Mouse (Mus musculus) lung, postnatal 36 days (tissue): Measurements from ENCODE around the gene Zfp69.

ENCODE experiments used
- DNase-seq: peaks from one replicate; pipeline ENCODE4 v3.0.0; 2022; ENCODE audit warnings: mixed read lengths

Zfp69 gene

DNA sequence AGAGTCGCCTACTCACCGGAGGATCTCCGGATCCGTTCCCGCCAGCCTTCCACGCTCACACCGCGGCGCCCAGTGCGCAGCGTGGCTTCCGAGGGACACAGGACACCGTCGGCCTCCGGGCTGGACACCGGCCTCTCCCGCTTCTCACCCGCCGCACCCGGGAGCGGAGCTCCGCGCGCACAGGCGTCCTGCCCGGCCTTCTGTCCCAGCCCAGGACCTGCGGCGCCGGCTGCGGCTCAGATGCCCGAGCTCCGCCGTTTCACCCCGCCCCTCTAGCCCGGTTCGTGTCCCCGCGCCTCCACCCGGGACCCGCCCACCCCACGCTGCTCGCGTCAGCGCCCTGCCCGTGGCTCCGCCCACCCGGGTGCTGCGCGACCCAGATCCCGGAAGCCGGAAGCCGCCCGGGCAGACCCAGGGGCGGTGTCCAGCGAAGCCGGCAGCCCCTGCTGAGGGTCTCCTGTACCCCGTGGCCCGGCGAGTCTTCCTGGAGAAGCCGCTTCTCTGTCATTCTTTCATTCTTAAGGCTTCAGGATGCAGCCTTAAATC is at the start of gene Zfp69:
Zfp69 (minus strand) TSS at position 272 of the 546 bp plus-strand sequence.
- DNase-seq: peak; percentile 93

DNA sequence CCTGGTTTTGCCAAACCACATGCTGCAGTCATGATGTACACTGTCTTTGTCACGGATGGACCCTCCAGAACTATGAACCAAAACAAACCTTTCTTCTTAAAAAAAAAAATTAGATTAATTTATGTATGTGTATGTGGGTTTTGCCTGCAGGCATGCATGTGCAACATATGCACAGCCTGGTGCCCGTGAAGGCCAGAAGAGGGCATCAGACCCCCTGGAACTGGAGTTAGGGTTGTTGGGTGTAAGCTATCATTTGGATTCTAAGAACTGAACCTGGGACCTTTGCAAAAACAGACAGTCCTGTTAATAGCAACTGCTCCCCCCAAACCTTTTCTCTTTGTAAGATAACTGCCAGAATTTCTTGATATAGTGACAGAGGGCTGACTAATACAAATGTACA is 49.5 kb upstream of the Zfp69 start:
- DNase-seq: no peak

DNA sequence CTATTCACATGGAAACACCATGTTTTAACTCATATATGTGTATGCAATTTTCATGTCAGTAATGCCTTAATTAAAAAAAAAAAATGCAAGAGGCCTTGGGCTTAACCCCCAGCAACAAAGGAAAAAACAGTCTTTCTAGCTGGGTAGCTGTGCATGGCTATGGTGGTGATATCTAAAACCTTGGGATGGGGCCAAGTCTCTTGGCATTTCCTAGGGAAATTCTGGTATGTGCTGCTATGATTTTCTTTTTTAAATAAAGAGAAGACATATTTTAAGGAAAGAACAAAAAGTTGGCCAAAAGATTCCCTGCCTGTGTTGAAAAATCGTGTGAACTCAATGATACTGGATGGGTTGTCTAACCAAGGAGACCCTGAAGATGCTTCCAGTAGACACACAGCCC is 44.4 kb upstream of the Zfp69 start:
- no peak for DNase-seq

DNA sequence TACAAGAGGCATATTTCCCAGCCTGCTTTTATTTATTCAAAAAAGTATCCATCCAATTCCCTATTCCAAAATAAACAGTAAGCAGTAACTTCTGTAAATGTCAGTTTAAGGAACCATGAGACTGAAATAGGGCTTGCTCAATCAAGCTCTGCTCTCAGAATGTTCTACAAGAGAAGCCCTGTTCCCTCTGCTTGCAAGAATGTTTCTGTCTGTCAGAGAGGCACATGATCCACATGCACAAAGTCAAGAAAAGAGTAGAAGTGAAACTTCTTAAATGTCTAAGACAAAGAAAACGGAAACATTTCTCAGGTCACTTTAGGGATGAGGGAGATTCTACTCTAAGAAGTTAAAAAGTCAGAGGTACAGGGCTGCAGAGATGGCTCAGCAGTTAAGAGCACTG is 41.5 kb upstream of the Zfp69 start:
- peak; percentile 68 for DNase-seq

DNA sequence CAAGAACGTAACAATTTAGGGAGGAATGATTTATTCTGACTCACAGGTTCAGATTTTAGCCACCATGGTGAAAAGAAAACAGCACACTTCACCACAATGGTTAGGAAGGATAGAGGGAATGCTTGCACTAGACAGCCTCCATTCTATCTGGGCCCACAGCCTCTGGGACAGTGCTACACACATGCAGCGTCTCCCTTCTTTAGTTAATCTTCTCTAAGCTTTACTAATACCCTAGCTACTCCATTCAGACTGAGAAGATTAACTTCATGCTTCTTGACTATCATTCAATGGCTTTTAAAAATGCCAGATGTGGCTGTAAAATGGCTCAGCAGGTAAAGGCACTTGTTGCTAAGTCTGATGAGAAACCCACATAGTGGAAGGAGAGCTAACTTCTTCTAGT is 40.8 kb upstream of the Zfp69 start:
- DNase-seq: no peak

DNA sequence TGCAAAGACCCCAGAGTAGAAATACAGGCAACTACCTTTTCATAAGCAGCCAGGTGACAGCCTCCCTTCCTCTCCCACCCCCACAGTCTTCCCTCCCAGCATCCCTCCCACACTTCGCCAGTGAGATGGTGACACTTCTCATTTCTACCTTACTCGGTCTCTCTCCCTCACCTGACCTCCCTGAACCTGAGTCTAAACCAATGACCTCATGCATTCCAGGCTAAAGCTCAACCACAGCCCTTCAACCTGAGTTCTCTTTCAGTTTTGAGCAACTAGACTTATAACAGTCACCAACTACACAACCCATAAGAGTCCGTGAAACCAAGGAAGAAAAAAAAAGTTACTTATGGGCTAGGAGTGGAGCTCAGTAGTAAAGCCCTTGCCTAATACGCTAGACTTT is 35.8 kb upstream of the Zfp69 start:
- no peak for DNase-seq

DNA sequence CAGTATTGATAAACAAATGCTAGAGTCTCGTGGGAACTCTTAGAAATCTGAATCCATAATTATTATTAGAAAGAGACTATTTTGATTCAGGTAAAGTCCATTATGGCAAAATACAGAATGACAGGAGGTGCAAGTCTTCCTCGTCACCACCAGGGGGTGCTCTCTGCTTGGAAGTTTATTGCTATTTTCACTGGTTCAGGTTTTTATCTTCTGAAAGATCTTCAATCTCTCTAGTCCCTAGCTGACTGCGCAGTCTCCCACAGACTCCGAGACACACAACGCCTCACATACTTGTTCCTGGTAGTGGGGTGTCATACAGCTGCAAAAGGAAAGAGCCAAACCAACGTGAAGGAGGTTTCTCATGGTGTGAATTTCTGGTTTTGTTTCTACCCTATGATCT is 34.9 kb upstream of the Zfp69 start:
- DNase-seq: peak; percentile 26

DNA sequence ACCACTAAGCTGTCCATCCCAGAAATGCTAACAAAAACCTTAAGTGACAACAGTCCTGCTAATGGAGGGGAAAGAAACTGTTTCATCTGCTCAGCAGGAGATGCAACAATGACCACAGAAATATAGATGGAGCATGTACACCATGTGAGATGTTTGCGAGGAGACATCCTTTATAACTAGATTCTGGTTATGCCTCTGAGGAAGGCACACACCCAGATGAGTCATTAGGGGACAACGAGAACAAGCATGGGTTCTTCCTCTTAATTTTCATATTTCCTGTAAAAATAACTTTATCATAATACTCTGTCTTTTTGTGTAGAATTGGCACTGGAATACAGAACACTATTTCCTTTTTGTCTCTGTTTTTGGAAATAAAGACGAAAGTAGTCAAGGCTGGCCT is 26.7 kb upstream of the Zfp69 start:
- DNase-seq: peak; percentile 19

DNA sequence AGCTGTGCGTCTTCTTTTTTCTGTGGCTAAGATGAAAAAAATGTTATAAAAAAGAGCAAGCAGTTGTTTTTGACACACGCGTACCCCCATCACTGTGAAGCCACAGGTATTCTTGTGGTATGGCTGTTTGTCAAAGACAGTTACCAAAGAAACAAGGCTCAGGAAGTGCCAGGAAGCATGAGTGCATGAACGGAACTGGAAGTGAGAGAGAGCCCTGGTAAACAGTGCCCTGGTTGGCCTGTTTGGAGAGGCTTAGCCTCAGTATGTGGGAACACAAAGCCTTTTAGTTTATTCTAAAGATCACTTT is 23.9 kb upstream of the Zfp69 start:
- DNase-seq: peak; percentile 44

DNA sequence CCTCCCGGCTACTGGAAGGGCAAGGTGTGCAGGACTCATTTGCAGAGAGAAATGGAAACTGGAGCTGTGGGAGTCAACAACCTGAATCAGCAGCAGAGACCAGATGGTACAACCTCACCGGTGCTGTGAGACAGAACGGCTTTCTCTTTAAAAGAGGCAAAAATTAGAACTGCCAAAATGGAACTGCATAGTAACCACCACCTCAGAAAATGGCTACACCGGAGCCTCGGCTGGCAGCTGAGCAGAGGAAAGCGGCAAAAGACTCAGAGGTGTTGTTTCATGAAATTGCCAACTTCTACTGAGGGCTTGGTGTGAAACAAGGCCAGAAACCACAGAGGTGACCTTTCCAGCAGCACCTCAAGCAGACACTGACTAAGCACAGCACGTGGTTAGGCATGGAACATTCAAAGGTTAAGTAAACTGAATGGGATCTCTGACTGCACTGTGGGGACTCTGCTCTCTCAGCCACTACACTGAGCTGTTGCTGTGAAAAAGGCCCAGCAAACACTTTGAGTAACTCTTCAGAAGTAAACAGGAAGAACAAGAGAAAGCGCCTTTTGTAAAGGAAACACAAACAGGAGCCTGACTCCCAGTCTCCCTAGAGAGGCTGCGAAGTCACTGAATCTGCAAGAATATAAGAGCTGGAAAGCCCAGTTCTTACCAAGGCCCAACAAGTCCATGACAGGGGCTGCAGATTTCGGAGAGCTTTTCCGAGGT is 23.4 kb upstream of the Zfp69 start:
- DNase-seq: peak; percentile 32

DNA sequence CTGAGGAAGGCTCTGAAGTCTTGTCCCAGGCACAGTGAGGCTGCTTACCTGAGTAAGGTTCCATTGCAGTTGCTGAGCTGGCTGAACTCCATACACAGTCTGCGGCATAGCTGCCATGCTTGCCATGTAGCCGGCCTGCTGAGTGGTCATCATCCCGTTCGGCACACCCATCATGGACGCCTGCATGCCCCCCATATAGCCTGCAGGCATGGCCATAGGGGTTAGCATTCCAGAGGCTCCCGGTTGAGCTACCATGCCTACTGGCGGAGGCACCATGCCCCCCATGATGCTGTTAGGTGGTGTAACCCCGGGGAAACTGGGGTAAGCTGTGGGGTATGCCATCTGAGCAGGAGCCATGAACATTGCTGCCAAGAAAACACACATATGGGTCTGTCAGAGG is 20.3 kb upstream of the Zfp69 start:
- no peak for DNase-seq

DNA sequence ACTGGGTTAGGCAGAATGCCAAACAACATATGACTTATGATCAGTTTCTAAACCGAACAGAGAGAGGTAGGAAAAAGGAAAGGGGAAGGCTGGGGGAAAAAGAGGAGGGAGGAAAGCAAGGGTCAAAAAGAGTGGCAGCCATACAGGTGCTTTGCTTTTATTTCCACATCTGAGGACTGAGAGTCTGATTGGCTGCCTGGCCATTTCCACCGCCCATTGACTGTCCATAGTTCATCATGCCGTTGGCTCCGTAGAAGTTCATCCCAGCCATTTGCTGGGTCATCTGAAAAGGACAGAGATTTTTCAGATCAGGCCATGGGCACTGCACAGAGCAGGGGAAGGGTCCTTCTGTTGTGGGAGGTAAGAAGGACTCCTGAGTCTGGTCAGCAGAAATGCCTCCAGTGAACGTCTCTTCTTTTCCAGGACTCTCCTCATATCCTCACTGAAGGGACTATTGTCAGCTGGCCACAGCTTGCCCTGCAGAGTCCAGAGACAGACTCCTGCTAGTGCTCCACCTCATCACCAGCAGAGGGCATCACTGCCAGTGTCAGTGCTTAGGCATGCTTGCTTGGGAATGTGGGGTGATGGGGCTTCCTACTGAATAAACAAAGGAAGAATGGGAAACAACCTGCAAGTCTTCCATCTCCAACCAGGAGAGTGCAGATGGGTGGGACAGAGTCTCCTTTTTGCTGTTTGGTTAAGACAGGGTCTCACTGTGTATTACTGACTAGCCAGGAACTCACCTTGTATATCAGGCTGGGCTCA is 18.1 kb upstream of the Zfp69 start:
- peak; percentile 51 for DNase-seq

DNA sequence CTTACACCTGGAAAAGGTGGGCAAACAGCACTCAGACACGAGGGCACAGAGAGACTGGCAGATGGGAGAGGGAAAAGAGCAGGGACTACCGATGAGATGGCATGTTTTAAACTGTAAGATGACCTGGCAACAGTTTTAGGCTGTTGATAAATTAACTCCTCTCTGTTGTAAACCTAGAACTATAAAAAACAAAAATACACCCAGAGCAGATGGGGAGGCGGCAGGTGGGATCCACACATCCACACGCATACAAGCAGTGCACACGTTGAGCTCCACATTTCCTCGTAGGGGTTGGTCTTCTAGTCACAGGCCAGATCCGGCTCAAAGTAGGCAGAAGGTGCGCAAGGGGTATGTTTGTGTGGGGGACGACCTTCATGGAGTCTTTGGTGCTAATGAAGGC is 17.0 kb upstream of the Zfp69 start:
- DNase-seq: no peak

DNA sequence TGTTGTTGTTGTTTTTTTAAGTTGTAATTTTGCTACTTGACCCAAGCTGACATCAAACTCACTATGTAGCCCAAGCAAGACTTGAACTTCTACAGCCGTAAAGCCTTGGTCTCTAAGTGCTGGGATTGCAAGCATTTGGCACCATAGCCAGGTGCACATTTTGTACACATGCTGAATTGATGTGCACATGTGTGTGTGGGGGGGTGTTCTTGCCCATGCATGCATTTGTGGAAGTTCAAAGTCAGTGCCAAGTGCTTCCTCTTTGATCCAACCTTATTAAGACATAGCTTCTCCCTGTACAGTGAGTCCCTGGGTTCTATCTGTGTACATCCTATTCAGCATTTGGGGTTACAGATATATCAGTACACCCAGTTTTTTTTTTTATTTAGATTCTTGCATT is 4.1 kb upstream of the Zfp69 start:
- peak; percentile 16 for DNase-seq

DNA sequence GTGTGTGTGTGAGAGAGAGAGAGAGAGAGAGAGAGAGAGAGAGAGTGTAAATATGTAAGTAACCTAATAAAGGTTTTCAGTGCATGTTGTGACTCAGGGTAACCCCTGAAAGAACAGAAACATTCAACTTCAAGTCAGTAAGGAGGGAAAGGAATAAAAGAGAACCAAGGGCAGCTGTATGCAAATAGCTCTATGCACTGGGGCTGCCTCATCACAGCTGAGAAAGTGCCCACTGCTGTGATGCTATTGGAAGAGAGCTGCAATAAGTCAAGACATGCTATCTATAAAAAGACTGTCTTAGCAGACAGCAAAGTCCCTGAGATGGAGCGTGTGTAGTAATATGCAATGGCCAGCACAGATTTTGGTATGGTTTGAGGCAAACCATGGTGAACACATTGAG is 2.2 kb upstream of the Zfp69 start:
- DNase-seq: no peak

DNA sequence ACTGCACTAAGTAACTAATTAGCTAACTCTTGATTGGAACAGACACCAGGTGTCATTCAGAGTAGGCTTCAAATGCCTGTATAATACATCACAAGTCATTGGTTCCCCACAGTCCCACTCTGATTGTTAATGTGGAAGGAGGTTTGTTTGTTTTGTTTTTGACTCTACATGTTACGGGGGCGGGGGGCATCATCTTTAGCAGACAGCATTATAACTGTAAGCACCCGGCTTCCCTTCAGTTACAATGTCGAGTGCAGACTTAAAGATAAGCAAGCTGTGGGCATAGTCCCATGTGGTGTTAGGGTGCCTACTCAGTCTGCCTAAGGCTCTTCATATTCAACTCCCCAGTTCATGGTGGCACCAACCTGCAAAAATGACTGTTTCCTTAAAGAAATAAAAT is 1.5 kb upstream of the Zfp69 start:
- no peak for DNase-seq

DNA sequence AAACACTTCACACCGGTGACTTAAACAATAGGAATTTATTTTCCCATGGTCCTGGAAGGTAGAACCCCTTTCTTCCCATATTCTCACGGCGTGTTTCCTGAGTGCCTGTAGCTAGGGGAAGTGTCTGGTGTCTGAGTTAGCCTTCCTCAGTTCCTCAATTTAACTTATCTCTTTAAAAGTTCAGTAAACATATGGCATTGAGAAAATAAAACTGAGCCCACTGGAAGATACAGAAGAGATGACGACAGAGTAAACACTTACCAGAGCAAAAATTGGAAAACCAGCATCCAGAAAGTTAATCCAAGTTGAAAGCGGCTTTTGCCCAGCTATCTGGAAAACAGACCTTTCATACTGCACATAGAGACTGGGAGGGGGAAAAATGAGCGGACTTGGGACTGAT is 664 bp upstream of the Zfp69 start:
- peak; percentile 35 for DNase-seq

DNA sequence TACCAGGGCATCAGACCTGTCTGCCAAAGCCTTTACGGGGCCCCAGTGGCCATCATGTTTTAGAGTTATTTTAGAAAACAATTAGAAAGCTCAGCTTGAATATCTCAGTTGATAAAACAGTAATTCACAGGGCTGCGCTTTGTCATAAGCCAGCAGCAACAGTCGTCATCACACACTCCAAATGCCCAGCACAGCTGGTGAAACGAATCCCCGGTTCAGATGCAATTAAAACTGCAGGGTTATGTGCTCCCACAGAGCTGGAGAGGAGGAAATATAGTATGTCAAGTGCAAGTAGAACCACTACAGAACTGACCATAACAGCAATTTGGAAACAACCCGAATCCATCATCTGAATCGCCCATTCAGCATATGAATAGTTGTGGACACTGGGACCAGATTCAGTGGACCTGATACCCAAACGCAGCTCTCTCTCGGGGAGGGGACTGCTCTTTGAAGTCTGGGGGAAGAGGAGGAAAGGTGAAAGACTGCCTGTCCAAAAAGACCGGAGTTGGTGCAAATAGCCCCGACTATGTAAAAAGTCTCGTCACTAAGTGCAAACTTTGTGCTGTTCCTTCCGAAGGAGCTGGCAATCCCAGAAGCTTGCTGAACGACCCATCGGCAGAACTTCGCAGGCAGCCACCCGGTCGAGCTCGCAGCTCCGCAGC is 604 bp downstream of the Zfp69 start:
- DNase-seq: no peak

DNA sequence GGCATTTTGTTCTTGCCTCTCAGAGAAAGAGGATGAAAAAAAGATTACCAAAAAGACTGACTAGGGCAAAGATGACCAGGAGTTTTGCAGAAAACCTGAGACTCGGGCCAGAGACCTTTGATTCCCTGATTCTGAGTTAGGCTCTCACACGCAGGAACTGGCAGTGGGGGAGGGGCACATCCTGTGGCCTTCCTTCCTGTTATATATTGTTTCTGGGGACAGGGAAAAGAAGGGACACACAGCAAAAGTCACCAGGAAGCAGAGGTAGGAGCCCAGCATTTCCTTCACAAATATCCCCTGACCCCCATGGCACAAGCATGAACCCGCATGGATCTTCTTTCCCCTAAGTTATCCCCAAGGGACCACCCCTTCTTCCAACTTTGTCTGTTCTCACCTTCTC is 2.6 kb downstream of the Zfp69 start:
- DNase-seq: peak; percentile 68

DNA sequence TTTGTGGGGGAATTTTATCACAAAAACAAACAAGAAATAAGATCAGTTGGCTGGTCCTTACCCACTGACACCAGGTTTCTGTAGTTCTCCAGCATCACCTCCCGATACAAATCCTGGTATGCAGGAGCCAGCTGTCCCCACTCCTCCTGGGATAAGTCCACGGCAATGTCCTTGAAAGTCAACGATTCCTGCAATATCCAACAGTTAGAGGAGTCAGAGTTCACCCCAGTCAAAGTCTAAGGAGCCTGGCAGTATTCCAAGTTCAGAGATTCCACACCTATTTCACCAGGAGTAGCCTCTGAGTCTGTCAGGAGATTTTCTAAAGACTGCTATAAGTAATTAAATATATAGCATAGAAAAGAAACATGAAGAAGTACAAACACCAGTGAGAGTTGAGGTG is 16.5 kb downstream of the Zfp69 start:
- no peak for DNase-seq

DNA sequence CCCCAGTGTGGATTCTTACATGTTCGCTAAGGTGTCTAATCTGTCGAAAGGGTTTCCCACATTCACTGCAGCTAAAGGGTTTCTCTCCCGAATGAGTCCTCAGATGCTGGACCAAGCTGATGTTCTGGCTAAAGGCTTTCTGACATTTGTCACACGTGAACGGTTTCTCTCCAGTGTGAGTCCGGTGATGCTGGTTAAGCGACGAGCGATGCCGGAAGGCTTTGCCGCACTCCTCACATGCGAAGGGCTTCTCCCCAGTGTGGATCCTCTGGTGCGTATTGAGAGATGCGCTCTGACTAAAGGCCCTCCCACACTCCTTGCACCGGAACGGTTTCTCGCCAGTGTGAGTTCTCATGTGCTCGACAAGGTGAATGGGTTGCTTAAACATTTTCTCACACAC is 20.8 kb downstream of the Zfp69 start:
- no peak for DNase-seq

DNA sequence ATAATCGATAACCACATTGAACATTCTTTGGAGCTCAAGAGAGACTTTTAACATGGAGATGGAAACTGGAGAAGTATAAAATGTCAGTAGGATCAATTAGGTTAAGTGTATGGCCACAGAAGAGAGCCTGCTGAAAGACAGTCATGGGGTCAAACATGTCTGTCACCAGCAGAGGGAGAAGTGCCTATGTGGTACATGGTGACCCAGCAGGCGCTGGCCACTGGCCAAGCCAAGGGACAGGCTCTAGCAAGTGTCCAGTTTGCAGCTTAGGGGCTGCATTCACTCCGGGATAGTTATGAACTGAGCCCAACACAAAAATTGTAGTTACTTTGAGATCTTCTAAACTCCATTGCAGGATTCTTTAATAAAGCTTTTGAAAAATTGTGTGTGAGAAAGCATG is 22.8 kb downstream of the Zfp69 start:
- DNase-seq: peak; percentile 34

DNA sequence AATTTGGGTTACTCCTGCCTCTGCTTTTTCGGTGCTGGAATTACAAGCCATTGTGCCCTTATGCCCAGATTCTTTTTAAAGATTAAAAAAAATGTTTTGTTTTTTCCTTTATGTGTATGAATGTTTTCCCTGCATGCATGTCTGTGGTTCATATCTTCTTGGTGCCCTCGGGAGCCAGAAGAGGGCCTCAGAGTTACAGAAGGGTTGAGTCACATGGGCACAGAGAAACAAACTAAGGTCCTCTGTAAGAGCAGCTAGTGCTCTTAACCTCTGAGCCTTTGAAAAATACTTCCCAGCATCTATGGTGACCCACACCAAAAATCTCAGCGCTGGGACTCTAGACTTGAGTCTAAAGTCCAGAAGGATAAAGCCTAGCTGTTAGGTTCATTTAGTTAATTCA is 26.1 kb downstream of the Zfp69 start:
- peak; percentile 75 for DNase-seq
